Mouse (Mus musculus) G1E (cell line): ENCODE measurements around the gene Pacs2.

ENCODE experiments used
- CTCF ChIP-seq: IDR thresholded peaks from 2 replicates; pipeline ENCODE4 v1.5.1; 2012; ENCODE audit warnings: low read depth, low read length, inconsistent platforms, mixed read lengths
- GATA1 ChIP-seq: IDR thresholded peaks from 2 replicates; pipeline ENCODE4 v1.6.1; 2012; ENCODE audit warnings: borderline replicate concordance, low read length, inconsistent platforms, mixed read lengths
- POLR2AphosphoS5 ChIP-seq: IDR thresholded peaks from 2 replicates; pipeline ENCODE4 v1.6.1; 2012; ENCODE audit warnings: low read depth, low read length, inconsistent platforms; ENCODE audit not compliant: insufficient replicate concordance

DNA sequence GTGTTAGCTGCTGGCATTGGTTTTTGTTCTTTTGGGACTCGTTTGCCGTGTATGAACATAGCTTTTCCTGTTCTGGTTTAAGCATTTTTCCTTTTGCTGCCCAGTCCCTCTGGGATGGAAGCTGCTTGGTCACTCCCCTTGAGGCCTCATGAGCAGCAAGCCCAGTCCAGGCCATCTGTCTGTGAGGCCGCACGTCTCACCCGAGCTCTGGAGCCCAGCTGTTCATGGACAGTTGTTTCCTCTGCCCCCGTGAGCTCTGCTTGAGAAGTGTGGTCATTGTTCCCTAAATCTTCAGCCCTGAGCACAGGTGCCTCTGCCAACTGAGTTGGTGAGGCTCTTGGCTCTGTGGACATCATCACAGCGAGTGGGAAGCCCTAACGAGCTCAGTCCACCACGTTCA lies 14.6 kb downstream of the Pacs2 start:
- TF ChIP-seq CTCF (no peak), GATA1 (no peak), POLR2AphosphoS5 (no peak)
